Mouse (Mus musculus) neural tube, embryonic 11.5 days (tissue): ENCODE measurements around the gene Fasl. TPM values are rescaled to one million over a fixed set of nuclear protein-coding genes. Genes with fewer than 3 reads are reported as not detected.

Experiments
- ATAC-seq: fragments of 200-750 bp; cut with Nextera tagmentation; 2 replicates; pipeline ENCODE4 v1.8.0; 2017; ENCODE audit warnings: moderate number of reproducible peaks, mild to moderate bottlenecking, moderate TSS enrichment, moderate library complexity; ENCODE audit not compliant: insufficient read depth, low FRiP score, low TSS enrichment
- DNase-seq: peaks from one replicate; pipeline ENCODE4 v3.0.0-alpha.2; 2015; ENCODE audit warnings: low spot score
- H3K27ac ChIP-seq: fragments of 300-500 bp; sonication (generic); 2 replicates; pipeline ENCODE4 v1.5.1; 2014; ENCODE audit warnings: low read depth, mild to moderate bottlenecking, low read length
- H3K27me3 ChIP-seq: fragments of 300-500 bp; sonication (generic); 2 replicates; pipeline ENCODE4 v1.6.1; 2014; ENCODE audit warnings: mild to moderate bottlenecking, low read length, mixed read lengths; ENCODE audit not compliant: control insufficient read depth, insufficient read depth
- H3K36me3 ChIP-seq: fragments of 300-500 bp; sonication (generic); 2 replicates; pipeline ENCODE4 v1.6.1; 2014; ENCODE audit warnings: mild to moderate bottlenecking, low read length, moderate library complexity, mixed read lengths; ENCODE audit not compliant: control insufficient read depth, insufficient read depth
- H3K4me1 ChIP-seq: fragments of 300-500 bp; sonication (generic); 2 replicates; pipeline ENCODE4 v1.6.1; 2014; ENCODE audit warnings: low read length, mixed read lengths; ENCODE audit not compliant: control insufficient read depth, insufficient read depth
- H3K4me2 ChIP-seq: fragments of 300-500 bp; sonication (generic); 2 replicates; pipeline ENCODE4 v1.6.1; 2014; ENCODE audit warnings: low read depth, mild to moderate bottlenecking, moderate library complexity
- H3K4me3 ChIP-seq: fragments of 300-500 bp; sonication (generic); 2 replicates; pipeline ENCODE4 v1.5.1; 2014; ENCODE audit warnings: low read depth, low read length
- H3K9ac ChIP-seq: fragments of 300-500 bp; sonication (generic); 2 replicates; pipeline ENCODE4 v1.6.1; 2014; ENCODE audit warnings: mild to moderate bottlenecking, low read length
- H3K9me3 ChIP-seq: fragments of 300-500 bp; sonication (generic); 2 replicates; pipeline ENCODE4 v1.6.1; 2016; ENCODE audit warnings: low read length; ENCODE audit not compliant: control insufficient read depth
- WGBS: fragments of 180-500 bp; shearing (Covaris S2); extraction: QIAGEN DNeasy Blood & Tissue Kit; methylation state at CpG from one replicate; pipeline ENCODE4 v1.1.7; 2014; 5-methylcytosine and 5-hydroxymethylcytosine counted together
- polyA plus RNA-seq: library from polyadenylated mRNA; unstranded; fragments of >200 nt; fragmentation: Nextera tagmentation; extraction: Ambion mirVana; gene quantifications from 2 replicates; pipeline ENCODE4 v1.2.1, GENCODE M21; 2014

Gene Fasl
- polyA plus RNA-seq, 1 experiment from 2014 or later, result not detected

DNA sequence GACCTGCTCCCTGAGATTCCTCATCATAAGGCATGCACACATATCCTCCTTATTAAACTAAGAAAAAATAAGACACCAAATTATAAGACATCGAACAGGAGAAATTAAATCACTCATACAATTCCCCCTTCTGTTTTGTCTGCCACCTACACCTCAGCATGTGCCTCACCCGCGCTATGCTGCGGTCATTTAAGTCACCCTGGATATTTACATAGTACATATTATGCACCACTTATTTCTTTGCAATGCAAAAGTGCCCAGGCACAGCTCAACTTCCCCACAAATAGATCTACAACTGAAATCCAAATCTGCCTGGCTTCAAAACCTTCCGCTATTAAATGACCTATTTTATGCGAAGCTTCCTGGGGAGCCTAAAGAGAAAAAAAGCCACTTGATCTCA is 39.6 kb downstream of the Fasl start:
- no peak overlapping the region for H3K9ac ChIP-seq
- H3K27ac ChIP-seq, result no peak overlapping the region
- DNase-seq, result no peak
- H3K27me3 ChIP-seq, result no peaks in the 10 kb centered on the region
- WGBS, result 95% methylated on average over 6 of the region's 6 CpGs
- H3K4me2 ChIP-seq, result no peak overlapping the region
- H3K4me1 ChIP-seq, result no peaks in the 10 kb centered on the region
- ATAC-seq, result no peak
- no peaks in the 10 kb centered on the region for H3K36me3 ChIP-seq
- H3K4me3 ChIP-seq, result no peak overlapping the region
- no peaks in the 10 kb centered on the region for H3K9me3 ChIP-seq

GRCm38 (mm10) chr1:161748138-161748537 is 40.2 kb downstream of the Fasl start:
- WGBS, result 56% methylated on average over 8 of the region's 8 CpGs
- H3K27ac ChIP-seq, result no peak overlapping the region
- H3K4me1 ChIP-seq, result no peaks in the 10 kb centered on the region
- no peaks in the 10 kb centered on the region for H3K9me3 ChIP-seq
- H3K4me3 ChIP-seq, result no peak overlapping the region
- H3K9ac ChIP-seq, result no peak overlapping the region
- no peak for ATAC-seq
- no peaks in the 10 kb centered on the region for H3K36me3 ChIP-seq
- DNase-seq, result peak; percentile 55
- H3K27me3 ChIP-seq, result no peaks in the 10 kb centered on the region
- H3K4me2 ChIP-seq, result no peak overlapping the region

DNA sequence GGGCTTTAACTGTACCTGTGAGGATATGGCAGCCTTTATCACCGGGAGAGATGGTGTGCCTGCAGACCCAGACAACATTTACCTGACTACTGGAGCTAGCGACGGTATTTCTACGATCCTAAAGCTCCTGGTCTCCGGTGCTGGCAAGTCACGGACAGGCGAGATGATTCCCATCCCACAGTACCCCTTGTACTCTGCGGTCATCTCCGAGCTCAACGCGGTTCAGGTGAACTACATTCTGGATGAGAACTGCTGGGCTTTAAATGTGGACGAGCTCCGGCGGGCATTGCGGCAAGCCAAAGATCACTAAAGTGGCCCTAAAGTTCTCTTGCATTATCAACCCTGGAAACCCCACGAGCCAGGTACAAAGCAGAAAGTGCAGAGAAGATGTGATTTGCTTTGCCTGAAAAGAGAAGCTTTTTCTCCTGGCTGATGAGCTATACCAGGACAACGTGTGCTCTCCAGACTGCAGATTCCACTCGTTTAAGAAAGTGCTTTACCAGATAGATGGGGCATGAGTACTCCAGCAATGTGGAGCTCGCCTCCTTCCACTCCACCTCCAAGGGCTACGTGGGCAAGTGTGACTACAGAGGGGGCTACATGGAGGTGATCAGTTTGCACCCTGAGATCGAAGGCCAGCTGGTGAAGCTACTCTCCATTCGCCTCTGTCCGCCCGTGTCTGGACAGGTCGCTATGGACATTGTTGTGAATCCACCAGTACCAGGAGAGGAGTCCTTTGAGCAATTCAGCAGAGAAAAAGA is 41.6 kb downstream of the Fasl start:
- no peak overlapping the region for H3K4me2 ChIP-seq
- no peak overlapping the region for H3K4me3 ChIP-seq
- no peaks in the 10 kb centered on the region for H3K27me3 ChIP-seq
- no peaks in the 10 kb centered on the region for H3K36me3 ChIP-seq
- H3K27ac ChIP-seq, result no peak overlapping the region
- H3K9ac ChIP-seq, result no peak overlapping the region
- no peaks in the 10 kb centered on the region for H3K4me1 ChIP-seq
- H3K9me3 ChIP-seq, result no peaks in the 10 kb centered on the region
- DNase-seq, result no peak
- 84% methylated on average over 25 of the region's 25 CpGs for WGBS
- no peak for ATAC-seq

DNA sequence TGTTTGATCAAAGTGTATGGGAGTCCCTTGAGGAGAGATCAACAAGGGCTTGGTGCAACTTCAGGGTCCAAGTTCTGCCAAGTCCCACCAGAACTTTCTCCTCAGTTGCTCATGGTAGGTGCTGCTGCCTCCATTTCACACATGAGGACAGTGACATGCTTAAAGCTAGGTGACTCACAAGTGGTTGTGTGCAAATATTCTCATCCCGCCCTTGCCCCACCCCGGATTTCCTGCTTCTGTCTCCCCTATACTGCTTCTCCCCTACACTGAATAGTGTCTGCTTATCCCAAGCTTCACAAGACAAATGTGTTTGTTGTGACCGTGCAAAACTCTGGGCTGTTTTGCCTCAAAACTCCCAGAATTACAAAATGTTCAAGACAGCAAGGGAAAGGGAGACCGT is 43.4 kb downstream of the Fasl start:
- no peaks in the 10 kb centered on the region for H3K27me3 ChIP-seq
- ATAC-seq (no peak), DNase-seq (no peak)
- no peaks in the 10 kb centered on the region for H3K36me3 ChIP-seq
- H3K9me3 ChIP-seq, result no peaks in the 10 kb centered on the region
- WGBS, result 84% methylated on average over 4 of the region's 4 CpGs
- no peak overlapping the region for H3K4me3 ChIP-seq
- H3K27ac ChIP-seq, result no peak overlapping the region
- H3K9ac ChIP-seq, result no peak overlapping the region
- H3K4me1 ChIP-seq, result no peaks in the 10 kb centered on the region
- no peak overlapping the region for H3K4me2 ChIP-seq

DNA sequence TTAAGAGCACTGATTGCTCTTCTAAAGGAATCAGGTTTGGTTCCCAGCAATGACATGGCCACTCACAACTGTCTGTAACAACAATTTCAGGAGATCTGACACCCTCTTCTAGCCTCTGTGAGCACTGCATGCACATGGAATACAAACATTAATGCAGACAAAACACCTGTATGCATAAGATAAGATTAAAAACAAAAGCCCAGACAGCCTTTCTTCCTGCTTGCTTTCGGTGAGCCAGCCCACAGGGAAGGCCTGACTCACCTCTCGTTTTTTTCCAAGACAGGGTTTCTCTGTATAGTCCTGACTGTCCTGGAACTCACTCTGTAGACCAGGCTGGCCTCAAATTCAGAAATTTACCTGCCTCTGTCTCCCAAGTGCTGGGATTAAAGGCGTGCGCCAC is 44.1 kb downstream of the Fasl start:
- WGBS, result 89% methylated on average over 4 of the region's 4 CpGs
- no peaks in the 10 kb centered on the region for H3K4me1 ChIP-seq
- DNase-seq (no peak), ATAC-seq (no peak)
- no peak overlapping the region for H3K9ac ChIP-seq
- no peaks in the 10 kb centered on the region for H3K36me3 ChIP-seq
- H3K27ac ChIP-seq, result no peak overlapping the region
- no peaks in the 10 kb centered on the region for H3K9me3 ChIP-seq
- H3K27me3 ChIP-seq, result no peaks in the 10 kb centered on the region
- no peak overlapping the region for H3K4me2 ChIP-seq
- no peak overlapping the region for H3K4me3 ChIP-seq

GRCm38 (mm10) chr1:161742481-161743267 is 45.6 kb downstream of the Fasl start:
- DNase-seq (no peak), ATAC-seq (no peak)
- WGBS, result 88% methylated on average over 16 of the region's 16 CpGs
- Histone ChIP-seq H3K4me1 (no peaks in the 10 kb centered on the region), H3K27ac (no peak overlapping the region), H3K4me3 (no peak overlapping the region), H3K36me3 (no peaks in the 10 kb centered on the region), H3K9ac (no peak overlapping the region), H3K27me3 (no peaks in the 10 kb centered on the region), H3K9me3 (no peaks in the 10 kb centered on the region), H3K4me2 (no peak overlapping the region)

DNA sequence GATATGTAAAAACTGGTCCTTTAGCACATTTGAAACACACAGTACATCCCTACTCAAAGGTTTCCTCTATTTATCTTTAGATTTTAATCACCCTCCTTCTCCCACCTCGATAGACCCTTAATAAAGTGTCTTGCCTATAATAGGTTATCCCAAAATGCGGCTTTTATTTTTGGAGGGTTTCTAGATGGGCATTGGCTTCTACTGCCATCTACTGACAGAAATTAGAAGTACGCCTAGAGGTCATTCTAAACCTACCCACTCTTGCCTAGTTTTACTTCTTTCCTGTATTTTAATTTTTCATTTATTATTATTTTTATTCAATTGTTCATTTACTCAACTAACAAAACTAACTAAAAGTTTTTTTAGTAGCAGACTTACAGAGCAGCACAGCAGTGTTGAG is 51.4 kb downstream of the Fasl start:
- no peak overlapping the region for H3K9ac ChIP-seq
- no peaks in the 10 kb centered on the region for H3K27me3 ChIP-seq
- H3K4me3 ChIP-seq, result no peak overlapping the region
- no peaks in the 10 kb centered on the region for H3K4me1 ChIP-seq
- WGBS, result 9% methylated on average over 3 of the region's 3 CpGs
- H3K27ac ChIP-seq, result no peak overlapping the region
- ATAC-seq, result no peak
- no peak overlapping the region for H3K4me2 ChIP-seq
- H3K9me3 ChIP-seq, result no peaks in the 10 kb centered on the region
- DNase-seq, result no peak
- H3K36me3 ChIP-seq, result no peaks in the 10 kb centered on the region

DNA sequence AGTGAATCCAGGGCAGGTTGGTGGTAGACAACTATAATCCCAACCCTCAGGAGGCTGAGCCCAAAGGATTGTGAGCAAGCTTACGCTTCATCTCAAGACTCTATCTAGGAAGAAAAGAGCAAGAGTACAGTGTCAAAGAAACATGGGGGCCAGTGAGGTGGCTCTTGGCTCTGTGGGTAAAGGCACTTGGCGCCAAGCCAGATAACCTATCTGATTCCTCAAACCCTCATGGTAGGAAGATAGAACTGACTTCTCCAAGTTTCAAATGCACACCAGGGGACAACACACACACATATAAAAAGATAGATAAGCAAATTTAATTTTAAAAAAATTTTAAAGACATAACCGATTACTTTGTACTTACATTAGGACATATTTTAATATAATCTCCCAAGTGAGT is 52.0 kb downstream of the Fasl start:
- H3K27me3 ChIP-seq, result no peaks in the 10 kb centered on the region
- 88% methylated on average over 3 of the region's 3 CpGs for WGBS

More for the DNA sequence above, 52.0 kb downstream of the Fasl start:
- H3K9me3 ChIP-seq, result no peaks in the 10 kb centered on the region
- no peak for ATAC-seq
- H3K4me2 ChIP-seq, result no peak overlapping the region
- H3K4me1 ChIP-seq, result no peaks in the 10 kb centered on the region
- H3K4me3 ChIP-seq, result no peak overlapping the region
- no peak overlapping the region for H3K27ac ChIP-seq
- no peaks in the 10 kb centered on the region for H3K36me3 ChIP-seq
- DNase-seq, result no peak
- no peak overlapping the region for H3K9ac ChIP-seq
